Mouse (Mus musculus) C2C12 (cell line): ENCODE data around the gene Snapc3.

Experiments
- CEBPB ChIP-seq: IDR thresholded peaks from one replicate; pipeline ENCODE4 v1.6.1; 2011; ENCODE audit warnings: low read depth, mild to moderate bottlenecking, control low read depth, moderate library complexity
- CTCF ChIP-seq: IDR thresholded peaks from one replicate; pipeline ENCODE4 v1.5.1; 2011; ENCODE audit not compliant: control insufficient read depth, insufficient read depth, insufficient read length
- FOSL1 ChIP-seq: IDR thresholded peaks from one replicate; pipeline ENCODE4 v1.8.0; 2011; ENCODE audit warnings: mild to moderate bottlenecking, low read length; ENCODE audit not compliant: poor library complexity, insufficient read depth, severe bottlenecking
- MAX ChIP-seq: IDR thresholded peaks from one replicate; pipeline ENCODE4 v1.6.1; 2011; ENCODE audit warnings: mild to moderate bottlenecking, control low read depth
- MYOD1 ChIP-seq: IDR thresholded peaks from one replicate; pipeline ENCODE4 v1.6.1; 2011; ENCODE audit warnings: low read depth; ENCODE audit not compliant: control insufficient read depth, insufficient read length
- MYOG ChIP-seq: IDR thresholded peaks from one replicate; pipeline ENCODE4 v1.6.1; 2011; ENCODE audit not compliant: control insufficient read depth, insufficient read length; ENCODE audit errors: extremely low read depth
- USF1 ChIP-seq: IDR thresholded peaks from one replicate; pipeline ENCODE4 v1.6.1; 2011; ENCODE audit warnings: low read depth, mild to moderate bottlenecking, control low read depth, moderate library complexity

DNA sequence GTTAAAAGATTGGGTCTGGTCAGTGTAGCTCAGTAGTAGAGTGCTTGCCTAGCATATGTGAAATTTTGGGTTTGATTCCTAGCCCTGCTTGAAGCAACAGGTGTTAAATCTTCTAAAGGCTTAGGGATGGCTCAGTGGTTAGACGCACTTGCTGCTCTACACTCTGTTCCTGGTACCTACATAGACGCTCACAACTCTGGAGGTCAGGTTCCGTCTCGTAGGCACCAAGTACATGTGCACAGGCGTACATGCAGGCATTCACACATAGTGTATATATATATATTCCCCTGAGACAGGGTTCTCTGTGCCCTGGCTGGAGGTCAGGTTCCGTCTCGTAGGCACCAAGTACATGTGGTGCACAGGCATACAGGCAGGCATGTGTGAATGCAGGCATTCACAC is 9.6 kb downstream of the Snapc3 start:
- TF ChIP-seq CTCF (no peak), USF1 (no peak), CEBPB (no peak), MYOD1 (no peak), MAX (no peak), MYOG (no peak), FOSL1 (no peak)
